Mouse (Mus musculus) forebrain, embryonic 12.5 days (tissue): Measurements from ENCODE around the gene Spata31d1b. TPM values are rescaled to one million over a fixed set of nuclear protein-coding genes. Genes with fewer than 3 reads are reported as not detected.
A peak's percentile ranks its signal among the peaks of the same experiment; 100 is the strongest.
"Not testable (repeated sequence)": the region's sequence is repeated elsewhere in the genome, so short reads cannot be mapped to it uniquely, and the experiment has no call there.

Source experiments
- ATAC-seq: fragments of 200-750 bp; cut with Nextera tagmentation; 2 replicates; pipeline ENCODE4 v1.8.0; 2017; ENCODE audit warnings: moderate TSS enrichment; ENCODE audit not compliant: low FRiP score
- H3K27ac ChIP-seq: fragments of 300-500 bp; sonication (generic); 2 replicates; pipeline ENCODE4 v1.5.1; 2016; ENCODE audit warnings: mild to moderate bottlenecking
- H3K27me3 ChIP-seq: fragments of 300-500 bp; sonication (generic); 2 replicates; pipeline ENCODE4 v1.6.1; 2016; ENCODE audit warnings: mild to moderate bottlenecking
- H3K36me3 ChIP-seq: fragments of 300-500 bp; sonication (generic); replicated peaks from 2 replicates; pipeline ENCODE4 v1.6.1; 2016; ENCODE audit warnings: mild to moderate bottlenecking
- H3K4me1 ChIP-seq: fragments of 300-500 bp; sonication (generic); 2 replicates; pipeline ENCODE4 v1.6.1; 2016
- H3K4me2 ChIP-seq: fragments of 300-500 bp; sonication (generic); 2 replicates; pipeline ENCODE4 v1.6.1; 2016; ENCODE audit warnings: mild to moderate bottlenecking, moderate library complexity
- H3K4me3 ChIP-seq: fragments of 300-500 bp; sonication (generic); replicated peaks from 2 replicates; pipeline ENCODE4 v1.5.1; 2016; ENCODE audit warnings: mild to moderate bottlenecking
- H3K9ac ChIP-seq: fragments of 300-500 bp; sonication (generic); 2 replicates; pipeline ENCODE4 v1.6.1; 2016; ENCODE audit warnings: mild to moderate bottlenecking
- H3K9me3 ChIP-seq: fragments of 300-500 bp; sonication (generic); 2 replicates; pipeline ENCODE4 v1.6.1; 2016
- WGBS: fragments of 180-500 bp; shearing (Covaris S2); methylation state at CpG from one replicate; pipeline ENCODE4 v1.1.7; 2016; 5-methylcytosine and 5-hydroxymethylcytosine counted together
- polyA plus RNA-seq: library from polyadenylated mRNA; unstranded; fragments of >200 nt; fragmentation: Nextera tagmentation; extraction: Ambion mirVana; gene quantifications from 2 replicates; pipeline ENCODE4 v1.2.1, GENCODE M21; 2016

The Spata31d1b gene
- polyA plus RNA-seq, result not detected in 2 replicates

DNA sequence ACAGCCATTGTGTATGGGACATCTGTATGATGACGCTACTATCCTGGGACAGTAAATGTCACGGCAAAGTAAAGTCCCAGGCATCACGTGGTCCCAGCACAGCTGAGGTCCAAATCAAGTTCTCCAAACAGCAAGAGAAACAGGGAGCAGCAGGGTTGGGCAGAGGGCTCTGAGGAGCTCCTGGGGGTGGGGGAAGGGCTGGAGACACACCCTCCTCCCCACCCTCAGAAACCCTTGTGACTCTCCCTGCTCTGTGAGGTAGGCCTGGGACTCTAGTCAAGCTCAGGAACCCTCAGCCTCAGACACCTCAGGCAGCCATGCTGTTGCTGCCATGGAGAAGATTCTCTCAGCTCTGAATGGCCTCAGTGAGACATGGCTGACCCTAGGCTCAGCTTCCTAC lies at the start of gene Spata31d1b:
Gene Spata31d1b (plus strand): TSS at position 301 of the 400 bp plus-strand sequence.
- not testable (repeated sequence) for H3K9ac ChIP-seq, H3K27ac ChIP-seq, H3K4me2 ChIP-seq, H3K4me1 ChIP-seq, ATAC-seq, H3K36me3 ChIP-seq, H3K27me3 ChIP-seq, H3K9me3 ChIP-seq, H3K4me3 ChIP-seq
- WGBS, result 73% methylated on average over 3 of the region's 3 CpGs

DNA sequence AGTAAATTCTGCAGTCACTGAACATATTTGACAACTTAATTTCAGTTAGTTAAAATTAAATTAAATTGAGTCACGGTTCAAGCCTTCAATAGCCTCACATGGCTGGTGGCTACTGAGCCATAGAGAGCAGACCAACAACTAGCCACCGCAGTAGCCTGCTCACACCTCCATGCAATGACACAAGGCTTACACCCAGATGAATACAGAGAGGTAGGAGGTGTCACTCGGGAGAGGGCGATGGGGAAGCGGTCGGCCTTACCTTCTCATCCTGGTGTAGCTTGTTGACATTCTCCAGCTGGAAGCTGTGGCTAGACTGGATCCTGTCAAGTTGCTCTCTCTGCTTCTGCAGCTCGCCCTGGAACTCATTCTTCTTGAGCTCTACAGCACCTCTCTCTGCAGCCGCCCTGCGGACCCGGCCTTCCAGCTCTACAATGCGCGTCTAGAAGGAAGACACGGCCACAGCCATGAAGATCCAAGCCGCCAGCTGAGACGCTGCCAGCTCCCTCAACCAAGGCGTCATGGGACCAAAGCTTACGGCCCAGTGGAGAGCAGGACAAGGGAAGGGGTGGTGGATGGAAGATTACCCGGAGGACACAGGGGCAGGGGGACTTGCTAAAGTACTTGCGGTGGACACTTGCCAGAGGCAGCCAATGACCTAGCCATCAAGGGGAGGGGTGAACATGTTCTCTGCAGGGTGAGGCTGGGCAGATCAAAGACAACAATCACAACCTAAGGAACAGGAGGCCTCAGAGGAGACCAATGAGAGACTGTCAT lies 48.0 kb upstream of the Spata31d1b start:
- 93% methylated on average over 19 of the region's 19 CpGs for WGBS
- no peaks in the 10 kb centered on the region; the same call in 1 of the 2 replicates for H3K4me1 ChIP-seq
- H3K27ac ChIP-seq, result no peak overlapping the region
- H3K4me2 ChIP-seq, result no peak overlapping the region
- H3K9me3 ChIP-seq, result no peaks in the 10 kb centered on the region
- H3K9ac ChIP-seq, result no peak overlapping the region
- no peak for ATAC-seq
- H3K4me3 ChIP-seq, result no peak overlapping the region
- peaks cover 82% of the 10 kb centered on the region for H3K36me3 ChIP-seq
- no peaks in the 10 kb centered on the region for H3K27me3 ChIP-seq

DNA sequence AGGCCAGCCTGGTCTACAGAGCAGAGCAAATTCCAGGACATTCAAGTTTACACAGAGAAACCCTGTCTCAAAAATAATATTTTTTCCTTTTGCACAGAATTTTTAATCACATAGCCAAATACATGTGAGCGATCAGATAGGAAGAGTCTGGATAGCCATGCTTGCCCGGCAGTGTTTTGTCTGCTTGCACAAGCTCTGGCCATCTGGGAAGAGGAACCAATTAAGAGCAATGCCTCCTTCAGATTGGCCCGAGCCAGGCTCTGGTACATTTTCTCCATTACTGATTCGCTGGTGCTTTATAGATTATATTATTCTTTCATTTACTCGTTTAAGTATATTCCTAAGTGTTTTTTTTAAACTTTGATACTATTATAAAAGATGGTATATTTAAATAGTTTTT lies 44.3 kb upstream of the Spata31d1b start:
- H3K4me2 ChIP-seq, result no peak overlapping the region
- H3K36me3 ChIP-seq, result peaks cover 49% of the 10 kb centered on the region
- no peak overlapping the region for H3K27ac ChIP-seq
- H3K9ac ChIP-seq, result no peak overlapping the region
- ATAC-seq, result no peak
- peaks cover 12% of the 10 kb centered on the region for H3K4me1 ChIP-seq
- no peaks in the 10 kb centered on the region for H3K9me3 ChIP-seq
- 89% methylated on average over 5 of the region's 5 CpGs for WGBS
- H3K4me3 ChIP-seq, result no peak overlapping the region
- H3K27me3 ChIP-seq, result no peaks in the 10 kb centered on the region

DNA sequence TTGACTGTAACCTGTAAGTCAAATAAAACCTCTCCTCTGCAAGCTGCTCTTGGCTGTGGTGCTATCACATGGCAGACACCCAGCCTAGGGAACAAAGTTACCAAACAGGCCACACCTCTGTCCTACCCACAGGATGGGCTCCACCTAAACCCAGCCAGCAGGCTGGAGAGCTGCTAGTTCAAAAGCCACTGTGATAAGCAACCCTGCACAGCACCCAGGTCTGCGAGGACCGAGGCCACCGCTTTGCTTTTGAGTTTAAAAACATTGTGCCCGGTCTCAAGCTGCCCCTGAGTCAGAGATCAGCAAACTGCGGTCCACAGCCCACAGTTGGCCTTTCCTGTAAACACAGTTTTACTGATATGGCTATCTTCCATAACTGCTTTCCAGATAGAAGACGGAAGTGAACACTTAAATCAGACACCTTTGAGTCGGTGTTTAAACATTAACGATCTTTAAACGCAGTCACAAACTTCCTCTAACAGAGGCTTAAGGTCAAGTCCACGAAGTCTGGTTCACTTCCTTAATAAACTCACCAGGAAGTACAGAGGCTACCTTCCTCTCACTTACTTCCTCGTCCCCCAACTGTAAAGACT lies 43.5 kb upstream of the Spata31d1b start:
- H3K9me3 ChIP-seq, result no peaks in the 10 kb centered on the region
- peaks cover 17% of the 10 kb centered on the region for H3K4me1 ChIP-seq
- H3K36me3 ChIP-seq, result peaks cover 41% of the 10 kb centered on the region
- H3K27ac ChIP-seq, result no peak overlapping the region
- no peak for ATAC-seq
- H3K9ac ChIP-seq, result no peak overlapping the region
- 84% methylated on average over 11 of the region's 11 CpGs for WGBS
- H3K4me3 ChIP-seq, result no peak overlapping the region
- no peak overlapping the region for H3K4me2 ChIP-seq
- no peaks in the 10 kb centered on the region for H3K27me3 ChIP-seq

DNA sequence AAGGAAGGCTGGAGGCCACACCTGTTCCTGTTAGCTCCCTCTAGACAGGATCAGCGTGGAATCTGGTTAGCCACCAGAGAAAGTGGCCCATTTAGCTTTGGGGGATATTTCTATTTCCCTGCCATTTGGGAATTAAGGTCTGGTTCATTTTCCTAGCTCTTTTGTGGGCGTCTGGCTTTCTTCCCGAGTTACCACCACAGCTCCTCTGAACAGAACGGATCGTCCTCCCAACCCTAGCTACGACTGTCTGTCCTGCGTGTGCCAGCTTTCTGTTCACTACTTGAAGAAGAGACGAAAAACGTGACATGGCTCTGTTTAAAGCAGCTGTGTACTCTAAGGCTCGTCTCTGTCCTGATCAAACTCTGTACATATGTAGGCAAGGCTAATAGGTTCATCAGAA lies 42.1 kb upstream of the Spata31d1b start:
- peaks cover 28% of the 10 kb centered on the region for H3K36me3 ChIP-seq
- H3K4me3 ChIP-seq, result no peak overlapping the region
- H3K9ac ChIP-seq, result no peak overlapping the region
- peaks cover 23% of the 10 kb centered on the region for H3K4me1 ChIP-seq
- 93% methylated on average over 10 of the region's 10 CpGs for WGBS
- no peaks in the 10 kb centered on the region for H3K9me3 ChIP-seq
- H3K27ac ChIP-seq, result no peak overlapping the region
- H3K4me2 ChIP-seq, result no peak overlapping the region
- ATAC-seq, result no peak
- H3K27me3 ChIP-seq, result no peaks in the 10 kb centered on the region

DNA sequence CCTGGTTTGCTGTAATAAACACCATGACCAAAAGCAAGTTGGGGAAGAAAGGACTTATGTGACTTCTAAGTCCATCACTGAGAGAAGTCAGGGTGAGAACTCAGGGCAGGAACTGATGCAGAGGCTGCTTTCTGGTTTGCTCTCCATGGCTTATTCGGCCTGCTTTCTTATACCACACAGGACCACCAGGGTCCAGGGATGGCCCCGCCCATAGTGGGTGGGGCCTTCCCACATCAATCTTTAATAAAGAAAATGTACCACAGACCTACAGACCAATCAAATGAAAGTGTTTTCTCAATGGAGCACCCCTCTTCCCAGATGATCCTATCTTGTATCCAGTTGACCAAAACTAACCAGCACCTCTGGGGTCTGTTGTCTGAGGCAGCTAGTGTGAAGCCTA lies 40.6 kb upstream of the Spata31d1b start:
- no peak overlapping the region for H3K4me3 ChIP-seq
- H3K4me1 ChIP-seq, result peaks cover 23% of the 10 kb centered on the region
- H3K36me3 ChIP-seq, result peaks cover 13% of the 10 kb centered on the region
- WGBS, result 64% methylated on average over 2 of the region's 2 CpGs
- H3K9ac ChIP-seq, result no peak overlapping the region
- H3K9me3 ChIP-seq, result no peaks in the 10 kb centered on the region
- ATAC-seq, result 0 out of 2 replicates have a peak, but pooled peaks have one; percentile 33
- no peak overlapping the region for H3K27ac ChIP-seq
- no peaks in the 10 kb centered on the region for H3K27me3 ChIP-seq
- no peak overlapping the region for H3K4me2 ChIP-seq

- no peaks in the 10 kb centered on the region for H3K9me3 ChIP-seq
- peaks cover 23% of the 10 kb centered on the region for H3K4me1 ChIP-seq
- ATAC-seq, result no peak
- H3K9ac ChIP-seq, result no peak overlapping the region
- no peak overlapping the region for H3K4me2 ChIP-seq
- peaks cover 7% of the 10 kb centered on the region; the same call in 1 of the 2 replicates for H3K36me3 ChIP-seq
- WGBS, result 82% methylated on average over 6 of the region's 6 CpGs
- no peak overlapping the region for H3K4me3 ChIP-seq
- H3K27me3 ChIP-seq, result no peaks in the 10 kb centered on the region
- peak overlapping the region; percentile 36; the same call in 1 of the 2 replicates for H3K27ac ChIP-seq
These were observed 39.8 kb upstream of the Spata31d1b start for GRCm38 (mm10) chr13:59672248-59672647.

- Histone ChIP-seq H3K9me3 (no peaks in the 10 kb centered on the region), H3K27ac (peak overlapping the region; percentile 57; the same call in 1 of the 2 replicates), H3K4me2 (peak overlapping the region; percentile 64), H3K9ac (peak overlapping the region; percentile 57), H3K4me3 (peak overlapping the region; percentile 75), H3K27me3 (no peaks in the 10 kb centered on the region), H3K36me3 (peaks cover 3% of the 10 kb centered on the region; the same call in 1 of the 2 replicates), H3K4me1 (peaks cover 23% of the 10 kb centered on the region)
- no peak for ATAC-seq
- WGBS, result 17% methylated on average over 7 of the region's 7 CpGs
These were observed 38.5 kb upstream of the Spata31d1b start for GRCm38 (mm10) chr13:59673597-59673996.

DNA sequence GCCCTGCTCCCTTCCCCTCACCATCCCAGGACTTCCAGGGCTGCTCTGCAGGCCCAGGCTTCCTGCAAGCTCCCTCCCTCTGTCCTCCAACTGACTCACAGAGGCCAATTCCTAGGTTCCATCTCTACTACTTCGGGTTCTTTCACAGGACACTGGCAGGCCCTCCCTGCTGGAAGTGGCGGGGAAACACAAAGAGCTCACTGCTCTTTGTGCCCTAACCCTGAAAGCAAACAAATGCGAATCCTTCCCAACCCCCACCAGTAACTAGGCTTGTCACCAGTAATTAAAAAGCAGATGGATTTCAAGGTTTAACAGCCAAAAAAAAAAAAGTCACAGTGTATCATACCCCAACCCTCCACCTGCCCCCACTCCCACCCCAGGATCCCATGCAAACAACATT lies 37.9 kb upstream of the Spata31d1b start:
- 0% methylated on average over 3 of the region's 3 CpGs for WGBS

DNA sequence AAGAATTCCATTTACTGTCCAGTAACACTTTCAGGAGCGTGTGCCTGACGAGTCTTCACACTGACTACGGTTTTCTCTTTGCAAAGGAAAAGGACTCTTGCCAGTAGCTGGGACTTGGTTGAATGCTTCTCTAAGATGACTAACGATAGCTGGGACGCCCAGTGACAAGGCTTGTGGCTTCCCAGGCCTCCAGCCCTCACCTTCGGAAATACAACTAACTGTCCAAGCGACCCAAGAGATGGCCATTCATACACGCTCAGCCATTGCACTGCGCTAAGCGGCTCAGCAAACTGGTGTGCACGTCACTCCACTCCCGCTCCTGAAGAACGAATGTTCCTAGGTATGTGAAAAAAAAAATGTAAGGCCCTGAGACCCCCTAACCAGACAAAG lies 37.3 kb upstream of the Spata31d1b start:
- Histone ChIP-seq H3K36me3 (no peaks in the 10 kb centered on the region; the same call in 1 of the 2 replicates), H3K9ac (peak overlapping the region; percentile 90), H3K27ac (peak overlapping the region; percentile 88), H3K4me3 (peak overlapping the region; percentile 75), H3K4me1 (peaks cover 23% of the 10 kb centered on the region), H3K27me3 (no peaks in the 10 kb centered on the region), H3K4me2 (peak overlapping the region; percentile 64), H3K9me3 (no peaks in the 10 kb centered on the region)
- no peak for ATAC-seq
- under 1% methylated on average over 13 of the region's 13 CpGs for WGBS

More for the DNA sequence above, 37.9 kb upstream of the Spata31d1b start:
- Histone ChIP-seq H3K9me3 (no peaks in the 10 kb centered on the region), H3K4me3 (peak overlapping the region; percentile 75), H3K27me3 (no peaks in the 10 kb centered on the region), H3K27ac (peak overlapping the region; percentile 88), H3K9ac (peak overlapping the region; percentile 90), H3K36me3 (peaks cover 3% of the 10 kb centered on the region; the same call in 1 of the 2 replicates), H3K4me1 (peaks cover 23% of the 10 kb centered on the region), H3K4me2 (peak overlapping the region; percentile 64)
- peak; percentile 49; the same call in 1 of the 2 replicates for ATAC-seq

- Histone ChIP-seq H3K36me3 (no peaks in the 10 kb centered on the region; the same call in 1 of the 2 replicates), H3K27me3 (no peaks in the 10 kb centered on the region), H3K4me2 (peak within 1 kb of the TSS; percentile 64), H3K27ac (peak within 1 kb of the TSS; percentile 88), H3K9me3 (no peaks in the 10 kb centered on the region), H3K4me1 (peaks cover 23% of the 10 kb centered on the region), H3K4me3 (peak within 1 kb of the TSS; percentile 75), H3K9ac (peak within 1 kb of the TSS; percentile 90)
- peak; percentile 85 for ATAC-seq
- under 1% methylated on average over 58 of the region's 61 CpGs for WGBS
These were observed 36.7 kb upstream of the Spata31d1b start, which contains the start of gene Golm1 for GRCm38 (mm10) chr13:59675151-59676011. Gene Golm1 (minus strand): TSS chr13:59675811.
